Mouse (Mus musculus): Measurements from ENCODE around the gene Gpc6. TPM values are rescaled to one million over a fixed set of nuclear protein-coding genes. Genes with fewer than 3 reads are reported as not detected.

Gpc6 gene
- polyA plus RNA-seq, 1 experiment from 2014 or later = 86.1 TPM

GRCm38 (mm10) chr14:117908231-117908920 lies 983.3 kb downstream of the Gpc6 start:
- Histone ChIP-seq H3K9me3 (ENCODE audit: control insufficient read depth, low read depth, low read length) (no peaks in the 10 kb centered on the region), H3K36me3 (ENCODE audit: control insufficient read depth, insufficient read depth, low read length) (no peaks in the 10 kb centered on the region), H3K4me1 (ENCODE audit: control insufficient read depth, insufficient read depth, low read length) (peaks cover 15% of the 10 kb centered on the region; the same call in 1 of the 2 replicates), H3K4me3 (ENCODE audit: low read depth, low read length) (no peak overlapping the region), H3K9ac (replicated peaks; ENCODE audit: low read depth, low read length) (no peak overlapping the region), H3K27me3 (ENCODE audit: control insufficient read depth, insufficient read depth, low read length) (no peaks in the 10 kb centered on the region), H3K27ac (ENCODE audit: low read length) (peak overlapping the region; percentile 36; the same call in 1 of the 2 replicates), H3K4me2 (replicated peaks; ENCODE audit: low read depth, low read length) (no peak overlapping the region)
- 44% methylated on average over 8 of the region's 8 CpGs for WGBS
- no peak for ATAC-seq (ENCODE audit: insufficient number of reproducible peaks, insufficient read depth, low FRiP score, low read depth)

GRCm38 (mm10) chr14:117909046-117909445 lies 983.9 kb downstream of the Gpc6 start:
- H3K4me3 ChIP-seq (ENCODE audit: low read depth, low read length) = no peak overlapping the region
- no peak overlapping the region for H3K4me2 ChIP-seq (replicated peaks; ENCODE audit: low read depth, low read length)
- no peaks in the 10 kb centered on the region for H3K27me3 ChIP-seq (ENCODE audit: control insufficient read depth, insufficient read depth, low read length)
- H3K9ac ChIP-seq (replicated peaks; ENCODE audit: low read depth, low read length) = no peak overlapping the region
- no peaks in the 10 kb centered on the region for H3K9me3 ChIP-seq (ENCODE audit: control insufficient read depth, low read depth, low read length)
- ATAC-seq (ENCODE audit: insufficient number of reproducible peaks, insufficient read depth, low FRiP score, low read depth) = no peak
- H3K27ac ChIP-seq (ENCODE audit: low read length) = no peak overlapping the region
- no peaks in the 10 kb centered on the region for H3K36me3 ChIP-seq (ENCODE audit: control insufficient read depth, insufficient read depth, low read length)
- 76% methylated on average over 4 of the region's 4 CpGs for WGBS
- peaks cover 15% of the 10 kb centered on the region; the same call in 1 of the 2 replicates for H3K4me1 ChIP-seq (ENCODE audit: control insufficient read depth, insufficient read depth, low read length)

- Histone ChIP-seq H3K4me2 (replicated peaks; ENCODE audit: low read depth, low read length) (no peak overlapping the region), H3K4me3 (ENCODE audit: low read depth, low read length) (no peak overlapping the region), H3K4me1 (ENCODE audit: control insufficient read depth, insufficient read depth, low read length) (peaks cover 15% of the 10 kb centered on the region; the same call in 1 of the 2 replicates), H3K9me3 (ENCODE audit: control insufficient read depth, low read depth, low read length) (no peaks in the 10 kb centered on the region), H3K27me3 (ENCODE audit: control insufficient read depth, insufficient read depth, low read length) (no peaks in the 10 kb centered on the region), H3K9ac (replicated peaks; ENCODE audit: low read depth, low read length) (no peak overlapping the region), H3K27ac (ENCODE audit: low read length) (no peak overlapping the region), H3K36me3 (ENCODE audit: control insufficient read depth, insufficient read depth, low read length) (no peaks in the 10 kb centered on the region)
- ATAC-seq (ENCODE audit: insufficient number of reproducible peaks, insufficient read depth, low FRiP score, low read depth) = no peak
- 28% methylated on average over 7 of the region's 7 CpGs for WGBS
Observed at GRCm38 (mm10) chr14:117910323-117910722, 985.2 kb downstream of the Gpc6 start.

GRCm38 (mm10) chr14:117912624-117913270 lies 987.6 kb downstream of the Gpc6 start:
- H3K4me3 ChIP-seq (ENCODE audit: low read depth, low read length) = no peak overlapping the region
- ATAC-seq (ENCODE audit: insufficient number of reproducible peaks, insufficient read depth, low FRiP score, low read depth) = no peak
- H3K36me3 ChIP-seq (ENCODE audit: control insufficient read depth, insufficient read depth, low read length) = no peaks in the 10 kb centered on the region
- peak overlapping the region; percentile 23; the same call in 1 of the 2 replicates for H3K27ac ChIP-seq (ENCODE audit: low read length)
- H3K9me3 ChIP-seq (ENCODE audit: control insufficient read depth, low read depth, low read length) = no peaks in the 10 kb centered on the region
- H3K27me3 ChIP-seq (ENCODE audit: control insufficient read depth, insufficient read depth, low read length) = no peaks in the 10 kb centered on the region
- H3K4me1 ChIP-seq (ENCODE audit: control insufficient read depth, insufficient read depth, low read length) = peaks cover 9% of the 10 kb centered on the region; the same call in 1 of the 2 replicates
- H3K4me2 ChIP-seq (replicated peaks; ENCODE audit: low read depth, low read length) = no peak overlapping the region
- 69% methylated on average over 10 of the region's 10 CpGs for WGBS
- H3K9ac ChIP-seq (replicated peaks; ENCODE audit: low read depth, low read length) = no peak overlapping the region

GRCm38 (mm10) chr14:117916577-117916976 lies 991.5 kb downstream of the Gpc6 start:
- H3K27me3 ChIP-seq (ENCODE audit: control insufficient read depth, insufficient read depth, low read length) = no peaks in the 10 kb centered on the region
- no peaks in the 10 kb centered on the region for H3K9me3 ChIP-seq (ENCODE audit: control insufficient read depth, low read depth, low read length)
- H3K4me1 ChIP-seq (ENCODE audit: control insufficient read depth, insufficient read depth, low read length) = no peaks in the 10 kb centered on the region
- no peak overlapping the region for H3K4me3 ChIP-seq (ENCODE audit: low read depth, low read length)
- no peak for ATAC-seq (ENCODE audit: insufficient number of reproducible peaks, insufficient read depth, low FRiP score, low read depth)
- H3K9ac ChIP-seq (replicated peaks; ENCODE audit: low read depth, low read length) = no peak overlapping the region
- no peak overlapping the region for H3K4me2 ChIP-seq (replicated peaks; ENCODE audit: low read depth, low read length)
- 81% methylated on average over 8 of the region's 8 CpGs for WGBS
- no peaks in the 10 kb centered on the region for H3K36me3 ChIP-seq (ENCODE audit: control insufficient read depth, insufficient read depth, low read length)
- H3K27ac ChIP-seq (ENCODE audit: low read length) = no peak overlapping the region

GRCm38 (mm10) chr14:117918724-117919123 lies 993.6 kb downstream of the Gpc6 start:
- H3K4me3 ChIP-seq (ENCODE audit: low read depth, low read length) = no peak overlapping the region
- H3K9ac ChIP-seq (replicated peaks; ENCODE audit: low read depth, low read length) = no peak overlapping the region
- no peaks in the 10 kb centered on the region for H3K4me1 ChIP-seq (ENCODE audit: control insufficient read depth, insufficient read depth, low read length)
- no peaks in the 10 kb centered on the region for H3K9me3 ChIP-seq (ENCODE audit: control insufficient read depth, low read depth, low read length)
- H3K4me2 ChIP-seq (replicated peaks; ENCODE audit: low read depth, low read length) = no peak overlapping the region
- 91% methylated on average over 10 of the region's 10 CpGs for WGBS
- H3K27ac ChIP-seq (ENCODE audit: low read length) = no peak overlapping the region
- H3K27me3 ChIP-seq (ENCODE audit: control insufficient read depth, insufficient read depth, low read length) = no peaks in the 10 kb centered on the region
- ATAC-seq (ENCODE audit: insufficient number of reproducible peaks, insufficient read depth, low FRiP score, low read depth) = no peak
- no peaks in the 10 kb centered on the region for H3K36me3 ChIP-seq (ENCODE audit: control insufficient read depth, insufficient read depth, low read length)

GRCm38 (mm10) chr14:117919612-117920011 lies 994.5 kb downstream of the Gpc6 start:
- WGBS = 97% methylated on average over 5 of the region's 5 CpGs
- H3K4me2 ChIP-seq (replicated peaks; ENCODE audit: low read depth, low read length) = no peak overlapping the region
- no peak overlapping the region for H3K9ac ChIP-seq (replicated peaks; ENCODE audit: low read depth, low read length)
- H3K27ac ChIP-seq (ENCODE audit: low read length) = no peak overlapping the region
- no peaks in the 10 kb centered on the region for H3K9me3 ChIP-seq (ENCODE audit: control insufficient read depth, low read depth, low read length)
- H3K27me3 ChIP-seq (ENCODE audit: control insufficient read depth, insufficient read depth, low read length) = no peaks in the 10 kb centered on the region
- H3K36me3 ChIP-seq (ENCODE audit: control insufficient read depth, insufficient read depth, low read length) = no peaks in the 10 kb centered on the region
- ATAC-seq (ENCODE audit: insufficient number of reproducible peaks, insufficient read depth, low FRiP score, low read depth) = no peak
- no peaks in the 10 kb centered on the region for H3K4me1 ChIP-seq (ENCODE audit: control insufficient read depth, insufficient read depth, low read length)
- no peak overlapping the region for H3K4me3 ChIP-seq (ENCODE audit: low read depth, low read length)

GRCm38 (mm10) chr14:117921393-117922014 lies 996.4 kb downstream of the Gpc6 start:
- no peak for ATAC-seq (ENCODE audit: insufficient number of reproducible peaks, insufficient read depth, low FRiP score, low read depth)
- 63% methylated on average over 18 of the region's 18 CpGs for WGBS
- Histone ChIP-seq H3K36me3 (ENCODE audit: control insufficient read depth, insufficient read depth, low read length) (no peaks in the 10 kb centered on the region), H3K9me3 (ENCODE audit: control insufficient read depth, low read depth, low read length) (no peaks in the 10 kb centered on the region), H3K4me1 (ENCODE audit: control insufficient read depth, insufficient read depth, low read length) (no peaks in the 10 kb centered on the region), H3K4me3 (ENCODE audit: low read depth, low read length) (no peak overlapping the region), H3K4me2 (replicated peaks; ENCODE audit: low read depth, low read length) (no peak overlapping the region), H3K27ac (ENCODE audit: low read length) (no peak overlapping the region), H3K9ac (replicated peaks; ENCODE audit: low read depth, low read length) (no peak overlapping the region), H3K27me3 (ENCODE audit: control insufficient read depth, insufficient read depth, low read length) (no peaks in the 10 kb centered on the region)

All from stomach, embryonic 14.5 days (tissue).